Mouse (Mus musculus) lung, postnatal 36 days (tissue): ENCODE measurements at regions not wholly inside any gene's neighbourhood (a gene's known extent, or its start where the extent isn't known, plus 50 kb on each side); places are given as distances from the start of the nearest gene placed in this dataset.

Experiments
- DNase-seq: peaks from one replicate; pipeline ENCODE4 v3.0.0; 2022; ENCODE audit warnings: mixed read lengths

GRCm38 (mm10) chr6:49641256-49641655 lies 181.3 kb upstream of the Npy start:
- DNase-seq = no peak

- no peak for DNase-seq
Observed at GRCm38 (mm10) chr6:49654541-49655130, 167.9 kb upstream of the Npy start.

- no peak for DNase-seq
Observed at GRCm38 (mm10) chr6:49655241-49655640, 167.3 kb upstream of the Npy start.

- DNase-seq = no peak
Observed at GRCm38 (mm10) chr6:49656359-49657280, 165.9 kb upstream of the Npy start.

GRCm38 (mm10) chr6:49657988-49658387 lies 164.5 kb upstream of the Npy start:
- no peak for DNase-seq

GRCm38 (mm10) chr6:49670991-49671390 lies 151.5 kb upstream of the Npy start:
- no peak for DNase-seq

GRCm38 (mm10) chr6:49671912-49672311 lies 150.6 kb upstream of the Npy start:
- DNase-seq = no peak

- no peak for DNase-seq
Observed at GRCm38 (mm10) chr6:49686776-49687175, 135.7 kb upstream of the Npy start.

- no peak for DNase-seq
Observed at GRCm38 (mm10) chr6:49692032-49692539, 130.4 kb upstream of the Npy start.

- DNase-seq = no peak
Observed at GRCm38 (mm10) chr6:49694851-49695250, 127.7 kb upstream of the Npy start.

GRCm38 (mm10) chr6:49696990-49697389 lies 125.5 kb upstream of the Npy start:
- no peak for DNase-seq

- DNase-seq = no peak
Observed at GRCm38 (mm10) chr6:49701453-49701852, 121.1 kb upstream of the Npy start.

- DNase-seq = no peak
Observed at GRCm38 (mm10) chr6:49712980-49713379, 109.5 kb upstream of the Npy start.

GRCm38 (mm10) chr6:49716520-49716919 lies 106.0 kb upstream of the Npy start:
- DNase-seq = no peak

GRCm38 (mm10) chr6:49716945-49717344 lies 105.6 kb upstream of the Npy start:
- no peak for DNase-seq

- DNase-seq = no peak
Observed at GRCm38 (mm10) chr6:49733191-49733590, 89.3 kb upstream of the Npy start.

GRCm38 (mm10) chr6:49743157-49743556 lies 79.4 kb upstream of the Npy start:
- DNase-seq = no peak

- no peak for DNase-seq
Observed at GRCm38 (mm10) chr6:49745301-49745700, 77.2 kb upstream of the Npy start.

GRCm38 (mm10) chr6:49750544-49750943 lies 72.0 kb upstream of the Npy start:
- no peak for DNase-seq

GRCm38 (mm10) chr6:49759614-49760013 lies 62.9 kb upstream of the Npy start:
- DNase-seq = no peak

GRCm38 (mm10) chr6:49764746-49765145 lies 57.8 kb upstream of the Npy start:
- no peak for DNase-seq

GRCm38 (mm10) chr6:49769904-49770720 lies 52.4 kb upstream of the Npy start:
- DNase-seq = no peak
